Mouse (Mus musculus) frontal cortex, adult 2 months (tissue): ENCODE measurements at regions not wholly inside any gene's neighbourhood (a gene's known extent, or its start where the extent isn't known, plus 50 kb on each side); places are given as distances from the start of the nearest gene placed in this dataset.

ENCODE experiments used
- DNase-seq, 2 experiments: peaks; one replicate each; pipeline ENCODE4 v3.0.0; 2022; ENCODE audit warnings: low spot score in 1 of 2; ENCODE audit errors: extremely low spot score in 1 of 2

GRCm38 (mm10) chr1:102811401-102811800, 1956.9 kb upstream of the Cdh20 start:
- DNase-seq: no peak

GRCm38 (mm10) chr1:102825056-102825455, 1943.3 kb upstream of the Cdh20 start:
- DNase-seq: no peak

- DNase-seq: no peak
These were observed 1905.9 kb upstream of the Cdh20 start for GRCm38 (mm10) chr1:102862418-102862817.

- DNase-seq: no peak
These were observed 1889.2 kb upstream of the Cdh20 start for GRCm38 (mm10) chr1:102879109-102879508.

- peak in 1 of 2 experiments; percentile 23 for DNase-seq
These were observed 1869.2 kb upstream of the Cdh20 start for GRCm38 (mm10) chr1:102899174-102899573.

GRCm38 (mm10) chr1:102923150-102923549, 1845.2 kb upstream of the Cdh20 start:
- DNase-seq: no peak
